9 mouse cellular contexts compared by ENCODE assay signal in the genomic region with DNA sequence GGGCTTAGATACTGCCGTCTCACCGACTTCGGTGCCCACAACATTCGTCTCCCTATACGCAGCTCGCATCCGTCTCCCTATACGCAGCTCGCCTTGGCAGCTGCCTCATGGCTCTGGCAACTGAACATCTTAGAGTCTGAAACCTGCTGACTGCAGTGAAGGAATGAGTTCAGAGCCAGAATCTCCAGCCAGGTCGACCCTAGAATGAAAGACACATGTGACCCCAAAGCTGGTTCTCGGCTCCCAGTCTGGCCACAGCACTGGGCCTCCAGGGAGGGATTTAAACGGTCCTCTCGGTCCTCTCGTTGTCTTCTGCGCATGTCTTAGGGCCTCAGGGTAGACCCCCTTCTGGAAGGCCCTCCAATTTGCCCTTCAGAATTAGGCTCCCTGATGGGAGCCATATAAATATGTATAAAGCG.
DNase-seq lines count a peak whose midpoint lies in the region; ATAC-seq lines count a peak whose summit lies in the region.
"Had no signal": no experiment of that assay in that cellular context is flagged by ENCODE, and none has a peak within 500 bp of the region (broad histone marks: within the 10 kb centered on the region; RNA-seq: fewer than 3 reads in every experiment).

No protein-coding gene starts in this region.

- no peak overlapping the region for H3K4me3 ChIP-seq in heart, embryonic 11.5 days (ENCODE audit: low read depth, low read length)
- H3K4me3 ChIP-seq in forebrain, embryonic 10.5 days = peak overlapping the region; percentile 23; the same call in 1 of the 2 replicates
- H3K4me3 ChIP-seq in limb, embryonic 11.5 days (ENCODE audit: low read depth, low read length) = no peak overlapping the region
- no peak overlapping the region for H3K4me3 ChIP-seq in neural tube, embryonic 14.5 days (ENCODE audit: low read depth, low read length)
- H3K4me3 ChIP-seq: liver, embryonic 15.5 days had no signal

- WGBS in heart, embryonic 11.5 days (ENCODE audit: insufficient replicate concordance) = 71% methylated on average over 16 of the region's 16 CpGs
- 37% methylated on average over 16 of the region's 16 CpGs for WGBS in forebrain, embryonic 10.5 days
- WGBS in limb, embryonic 11.5 days = 27% methylated on average over 16 of the region's 16 CpGs
- WGBS in neural tube, embryonic 14.5 days = 38% methylated on average over 16 of the region's 16 CpGs

- no peaks in the 10 kb centered on the region for H3K27me3 ChIP-seq in heart, embryonic 11.5 days (ENCODE audit: control insufficient read depth, insufficient read depth, low read length)
- H3K27me3 ChIP-seq in forebrain, embryonic 10.5 days (ENCODE audit: poor library complexity, severe bottlenecking) = peaks cover 43% of the 10 kb centered on the region
- no peaks in the 10 kb centered on the region for H3K27me3 ChIP-seq in limb, embryonic 11.5 days (ENCODE audit: control insufficient read depth, insufficient read depth, low read length)
- no peaks in the 10 kb centered on the region for H3K27me3 ChIP-seq in neural tube, embryonic 14.5 days (ENCODE audit: control insufficient read depth, insufficient read depth, low read length)

- H3K4me2 ChIP-seq in heart, embryonic 11.5 days = no peak overlapping the region
- peak overlapping the region; percentile 25; the same call in 1 of the 2 replicates for H3K4me2 ChIP-seq in limb, embryonic 11.5 days (ENCODE audit: low read depth, severe bottlenecking)
- H3K4me2 ChIP-seq in neural tube, embryonic 14.5 days (ENCODE audit: low read depth, low read length) = peak overlapping the region; percentile 26; the same call in 1 of the 2 replicates
- H3K4me2 ChIP-seq: liver, embryonic 15.5 days had no signal

- no peaks in the 10 kb centered on the region for H3K9me3 ChIP-seq in heart, embryonic 11.5 days (replicated peaks; ENCODE audit: control insufficient read depth, low read length)
- no peaks in the 10 kb centered on the region for H3K9me3 ChIP-seq in forebrain, embryonic 10.5 days
- no peaks in the 10 kb centered on the region for H3K9me3 ChIP-seq in limb, embryonic 11.5 days (ENCODE audit: control insufficient read depth, low read length)
- H3K9me3 ChIP-seq in neural tube, embryonic 14.5 days (ENCODE audit: control insufficient read depth, low read length) = no peaks in the 10 kb centered on the region
- H3K9me3 ChIP-seq: liver, embryonic 15.5 days had no signal

- 0 out of 2 replicates have a peak overlapping the region, but pooled peaks have one; percentile 54 for H3K9ac ChIP-seq in heart, embryonic 11.5 days (ENCODE audit: low read depth, low read length)
- 0 out of 2 replicates have a peak overlapping the region, but pooled peaks have one; percentile 18 for H3K9ac ChIP-seq in limb, embryonic 11.5 days (ENCODE audit: low read length)
- no peak overlapping the region for H3K9ac ChIP-seq in neural tube, embryonic 14.5 days (replicated peaks; ENCODE audit: low read depth, low read length)
- H3K9ac ChIP-seq: liver, embryonic 15.5 days had no signal

- no peak for ATAC-seq in heart, embryonic 11.5 days (replicated peaks; ENCODE audit: insufficient number of reproducible peaks, low FRiP score, low TSS enrichment)
- no peak for ATAC-seq in limb, embryonic 11.5 days (ENCODE audit: insufficient number of reproducible peaks, low FRiP score, low TSS enrichment, low read depth)
- ATAC-seq in neural tube, embryonic 14.5 days (ENCODE audit: low read depth) = peak; percentile 47
- ATAC-seq in activated CD4-positive, CD25-positive, alpha-beta regulatory T cell, adult 4 months = no peak

- no peaks in the 10 kb centered on the region for H3K4me1 ChIP-seq in heart, embryonic 11.5 days (ENCODE audit: control insufficient read depth, insufficient read depth, low read length)
- H3K4me1 ChIP-seq in forebrain, embryonic 10.5 days = peaks cover 31% of the 10 kb centered on the region
- peaks cover 9% of the 10 kb centered on the region; the same call in 1 of the 2 replicates for H3K4me1 ChIP-seq in limb, embryonic 11.5 days (ENCODE audit: control insufficient read depth, insufficient read depth, low read length)
- peaks cover 9% of the 10 kb centered on the region for H3K4me1 ChIP-seq in neural tube, embryonic 14.5 days (ENCODE audit: control insufficient read depth, insufficient read depth, low read length)
- H3K4me1 ChIP-seq: liver, embryonic 15.5 days had no signal

- H3K36me3 ChIP-seq in heart, embryonic 11.5 days (ENCODE audit: control insufficient read depth, insufficient read depth, low read length) = no peaks in the 10 kb centered on the region
- no peaks in the 10 kb centered on the region for H3K36me3 ChIP-seq in forebrain, embryonic 10.5 days (replicated peaks)
- no peaks in the 10 kb centered on the region for H3K36me3 ChIP-seq in limb, embryonic 11.5 days (ENCODE audit: control insufficient read depth, insufficient read depth, low read length)
- H3K36me3 ChIP-seq in neural tube, embryonic 14.5 days (ENCODE audit: control insufficient read depth, insufficient read depth, low read length) = no peaks in the 10 kb centered on the region
- H3K36me3 ChIP-seq: liver, embryonic 15.5 days had no signal

- no peak for DNase-seq in heart, adult 8-10 months (ENCODE audit: low spot score)
- DNase-seq in forebrain, embryonic 10.5 days (ENCODE audit: extremely low spot score, low spot score) = peak; percentile 55
- peak; percentile 38 for DNase-seq in limb, embryonic 11.5 days (ENCODE audit: low spot score)
- no peak for DNase-seq in thymus, postnatal 25 days
- no peak for DNase-seq in gastrocnemius, adult 18-20 months (ENCODE audit: low spot score)

- H3K27ac ChIP-seq in heart, embryonic 11.5 days (ENCODE audit: low read depth, low read length) = no peak overlapping the region
- peak overlapping the region; percentile 65 for H3K27ac ChIP-seq in forebrain, embryonic 10.5 days
- H3K27ac ChIP-seq in limb, embryonic 11.5 days (replicated peaks; ENCODE audit: low read depth, low read length) = no peak overlapping the region
- peak overlapping the region; percentile 39 for H3K27ac ChIP-seq in neural tube, embryonic 14.5 days (ENCODE audit: low read depth, low read length)
- H3K27ac ChIP-seq: liver, embryonic 15.5 days had no signal

Comparison
In these comparisons a context has a peak if more than half of its experiments do, and no peak if none do; other contexts are left out.
1. H3K27ac ChIP-seq: peak in forebrain, embryonic 10.5 days (single experiment) and neural tube, embryonic 14.5 days (single experiment); none in heart, embryonic 11.5 days (single experiment) and limb, embryonic 11.5 days (single experiment).
2. DNase-seq: peak in forebrain, embryonic 10.5 days (single experiment) and limb, embryonic 11.5 days (single experiment); none in heart, adult 8-10 months (single experiment), thymus, postnatal 25 days (single experiment) and gastrocnemius, adult 18-20 months (single experiment).